Mouse (Mus musculus) heart, adult 2 months (tissue): ENCODE data around the gene Wnt5b.

Experiments used
- CTCF ChIP-seq: fragments of 200-600 bp; IDR thresholded peaks from 2 replicates; pipeline ENCODE4 v1.8.1; 2022; ENCODE audit warnings: antibody characterized with exemption, mild to moderate bottlenecking, moderate library complexity
- POLR2A ChIP-seq: fragments of 200-500 bp; IDR thresholded peaks from 2 replicates; pipeline ENCODE4 v1.6.1; 2011; ENCODE audit warnings: mild to moderate bottlenecking, low read depth, low read length, control low read depth; ENCODE audit not compliant: insufficient read depth

DNA sequence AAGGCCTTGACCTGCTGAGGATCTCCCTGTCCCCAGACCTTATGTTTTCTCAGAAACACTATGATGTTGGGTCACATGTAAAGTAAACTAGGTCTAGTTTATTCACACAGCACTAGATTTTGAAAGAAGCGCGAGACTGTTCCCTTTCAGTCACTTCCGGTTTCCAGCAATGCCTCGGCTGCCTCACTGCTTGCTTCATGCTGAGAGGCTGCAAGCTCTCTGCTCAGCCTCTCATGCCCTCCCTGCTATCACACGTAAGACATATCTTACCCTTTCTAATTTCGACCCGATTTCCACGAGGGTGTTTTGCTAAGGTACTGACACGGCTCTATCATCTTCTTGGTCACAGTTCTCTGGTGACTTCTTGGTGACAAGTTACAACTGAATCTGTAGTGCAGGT lies 42.1 kb downstream of the Wnt5b start:
- no peak for TF ChIP-seq CTCF
- no peak for TF ChIP-seq POLR2A
